Mouse (Mus musculus): ENCODE measurements at regions not wholly inside any gene's neighbourhood (a gene's known extent, or its start where the extent isn't known, plus 50 kb on each side); places are given as distances from the start of the nearest gene placed in this dataset.

- DNase-seq = no peak
Measured at GRCm38 (mm10) chr17:45966736-45967135, 65.4 kb downstream of the Vegfa start.

- DNase-seq = no peak
Measured at GRCm38 (mm10) chr17:45964031-45964430, 68.1 kb downstream of the Vegfa start.

GRCm38 (mm10) chr17:45963332-45963731 lies 68.8 kb downstream of the Vegfa start:
- DNase-seq = no peak

- no peak for DNase-seq
Measured at GRCm38 (mm10) chr17:45961626-45962319, 70.4 kb downstream of the Vegfa start.

GRCm38 (mm10) chr17:45958094-45958881 lies 73.9 kb downstream of the Vegfa start:
- DNase-seq = no peak

GRCm38 (mm10) chr17:45955481-45955880 lies 76.7 kb downstream of the Vegfa start:
- no peak for DNase-seq

GRCm38 (mm10) chr17:45954824-45955223 lies 77.3 kb downstream of the Vegfa start:
- DNase-seq = no peak

GRCm38 (mm10) chr17:45953523-45953922 lies 78.6 kb downstream of the Vegfa start:
- DNase-seq = no peak

GRCm38 (mm10) chr17:45950533-45951164 lies 81.5 kb downstream of the Vegfa start:
- no peak for DNase-seq

GRCm38 (mm10) chr17:45949141-45949540 lies 83.0 kb downstream of the Vegfa start:
- DNase-seq = no peak

- DNase-seq = no peak
Measured at GRCm38 (mm10) chr17:45948314-45948935, 83.7 kb downstream of the Vegfa start.

- no peak for DNase-seq
Measured at GRCm38 (mm10) chr17:45945005-45945404, 87.2 kb downstream of the Vegfa start.

- DNase-seq = no peak
Measured at GRCm38 (mm10) chr17:45943244-45943643, 88.9 kb downstream of the Vegfa start.

GRCm38 (mm10) chr17:45941890-45942375 lies 90.2 kb downstream of the Vegfa start:
- no peak for DNase-seq

- no peak for DNase-seq
Measured at GRCm38 (mm10) chr17:45940121-45940813, 91.9 kb downstream of the Vegfa start.

GRCm38 (mm10) chr17:45938284-45938683 lies 93.9 kb downstream of the Vegfa start:
- DNase-seq = no peak

- DNase-seq = no peak
Measured at GRCm38 (mm10) chr17:45936577-45936976, 95.6 kb downstream of the Vegfa start.

- DNase-seq = no peak
Measured at GRCm38 (mm10) chr17:45935291-45935690, 96.9 kb downstream of the Vegfa start.

- no peak for DNase-seq
Measured at GRCm38 (mm10) chr17:45934002-45934401, 98.2 kb downstream of the Vegfa start.

- DNase-seq = no peak
Measured at GRCm38 (mm10) chr17:45933034-45933433, 99.1 kb downstream of the Vegfa start.

- no peak for DNase-seq
Measured at GRCm38 (mm10) chr17:45932611-45933010, 99.6 kb downstream of the Vegfa start.

GRCm38 (mm10) chr17:45929591-45929990 lies 102.6 kb downstream of the Vegfa start:
- DNase-seq = no peak
